Mouse (Mus musculus): ENCODE results near the gene Txk. TPM values are rescaled to one million over a fixed set of nuclear protein-coding genes. Genes with fewer than 3 reads are reported as not detected.

The Txk gene
- polyA plus RNA-seq, 1 experiment from 2014 or later: 0.39 TPM

- H3K27me3 ChIP-seq (replicated peaks): no peaks in the 10 kb centered on the region
- no peaks in the 10 kb centered on the region for H3K9me3 ChIP-seq
- H3K4me3 ChIP-seq (replicated peaks): no peak overlapping the region
- no peak for ATAC-seq
- no peaks in the 10 kb centered on the region for H3K36me3 ChIP-seq
- no peak overlapping the region for H3K27ac ChIP-seq
- H3K9ac ChIP-seq: no peak overlapping the region
- 67% methylated on average over 4 of the region's 4 CpGs for WGBS
- H3K4me1 ChIP-seq (replicated peaks): no peaks in the 10 kb centered on the region
- no peak overlapping the region for H3K4me2 ChIP-seq (replicated peaks)
Measured at GRCm38 (mm10) chr5:72747384-72747783, 5.2 kb downstream of the Txk start.

- WGBS: 59% methylated on average over 4 of the region's 4 CpGs
Measured at GRCm38 (mm10) chr5:72746461-72746860, 6.1 kb downstream of the Txk start.

GRCm38 (mm10) chr5:72743103-72743502 is 9.5 kb downstream of the Txk start:
- Histone ChIP-seq H3K4me1 (replicated peaks) (no peaks in the 10 kb centered on the region), H3K27ac (no peak overlapping the region), H3K4me3 (replicated peaks) (no peak overlapping the region), H3K27me3 (replicated peaks) (no peaks in the 10 kb centered on the region), H3K36me3 (no peaks in the 10 kb centered on the region), H3K9me3 (no peaks in the 10 kb centered on the region), H3K9ac (no peak overlapping the region), H3K4me2 (replicated peaks) (no peak overlapping the region)
- WGBS: 91% methylated on average over 6 of the region's 6 CpGs
- ATAC-seq: no peak

More at GRCm38 (mm10) chr5:72746461-72746860, 6.1 kb downstream of the Txk start:
- H3K36me3 ChIP-seq: no peaks in the 10 kb centered on the region
- H3K27me3 ChIP-seq (replicated peaks): no peaks in the 10 kb centered on the region
- no peak overlapping the region for H3K4me3 ChIP-seq (replicated peaks)
- H3K27ac ChIP-seq: no peak overlapping the region
- no peak for ATAC-seq
- no peak overlapping the region for H3K9ac ChIP-seq
- no peak overlapping the region for H3K4me2 ChIP-seq (replicated peaks)
- H3K4me1 ChIP-seq (replicated peaks): no peaks in the 10 kb centered on the region
- H3K9me3 ChIP-seq: no peaks in the 10 kb centered on the region

- Histone ChIP-seq H3K4me3 (replicated peaks) (no peak overlapping the region), H3K4me1 (replicated peaks) (no peaks in the 10 kb centered on the region), H3K27me3 (replicated peaks) (no peaks in the 10 kb centered on the region), H3K9ac (no peak overlapping the region), H3K9me3 (no peaks in the 10 kb centered on the region), H3K36me3 (no peaks in the 10 kb centered on the region), H3K27ac (no peak overlapping the region), H3K4me2 (replicated peaks) (no peak overlapping the region)
- ATAC-seq: no peak
- 54% methylated on average over 7 of the region's 7 CpGs for WGBS
Measured at GRCm38 (mm10) chr5:72736868-72737267, 15.7 kb downstream of the Txk start.

GRCm38 (mm10) chr5:72736437-72736836 is 16.1 kb downstream of the Txk start:
- no peak overlapping the region for H3K4me2 ChIP-seq (replicated peaks)
- H3K4me1 ChIP-seq (replicated peaks): no peaks in the 10 kb centered on the region
- H3K27ac ChIP-seq: no peak overlapping the region
- H3K27me3 ChIP-seq (replicated peaks): no peaks in the 10 kb centered on the region
- 61% methylated on average over 8 of the region's 8 CpGs for WGBS
- ATAC-seq: no peak
- H3K9me3 ChIP-seq: no peaks in the 10 kb centered on the region
- H3K9ac ChIP-seq: no peak overlapping the region
- no peaks in the 10 kb centered on the region for H3K36me3 ChIP-seq
- H3K4me3 ChIP-seq (replicated peaks): no peak overlapping the region

- no peak for ATAC-seq
- no peak overlapping the region for H3K4me2 ChIP-seq (replicated peaks)
- H3K4me1 ChIP-seq (replicated peaks): no peaks in the 10 kb centered on the region
- H3K9me3 ChIP-seq: no peaks in the 10 kb centered on the region
- 81% methylated on average over 7 of the region's 7 CpGs for WGBS
- H3K9ac ChIP-seq: no peak overlapping the region
- H3K4me3 ChIP-seq (replicated peaks): no peak overlapping the region
- H3K27me3 ChIP-seq (replicated peaks): no peaks in the 10 kb centered on the region
- H3K36me3 ChIP-seq: no peaks in the 10 kb centered on the region
- no peak overlapping the region for H3K27ac ChIP-seq
Measured at GRCm38 (mm10) chr5:72735763-72736162, 16.8 kb downstream of the Txk start.

- Histone ChIP-seq H3K9ac (no peak overlapping the region), H3K27ac (no peak overlapping the region), H3K4me2 (replicated peaks) (no peak overlapping the region), H3K27me3 (replicated peaks) (no peaks in the 10 kb centered on the region), H3K36me3 (no peaks in the 10 kb centered on the region), H3K9me3 (no peaks in the 10 kb centered on the region), H3K4me1 (replicated peaks) (no peaks in the 10 kb centered on the region), H3K4me3 (replicated peaks) (no peak overlapping the region)
- no peak for ATAC-seq
- 80% methylated on average over 1 of the region's 1 CpGs for WGBS
Measured at GRCm38 (mm10) chr5:72732885-72733284, 19.7 kb downstream of the Txk start.

GRCm38 (mm10) chr5:72725404-72725803 is 27.2 kb downstream of the Txk start:
- Histone ChIP-seq H3K9me3 (no peaks in the 10 kb centered on the region), H3K4me3 (replicated peaks) (no peak overlapping the region), H3K27me3 (replicated peaks) (no peaks in the 10 kb centered on the region), H3K4me2 (replicated peaks) (no peak overlapping the region), H3K9ac (no peak overlapping the region), H3K36me3 (no peaks in the 10 kb centered on the region), H3K27ac (no peak overlapping the region), H3K4me1 (replicated peaks) (no peaks in the 10 kb centered on the region)
- ATAC-seq: no peak
- 83% methylated on average over 3 of the region's 3 CpGs for WGBS

- WGBS: 83% methylated on average over 2 of the region's 2 CpGs
- Histone ChIP-seq H3K27me3 (replicated peaks) (no peaks in the 10 kb centered on the region), H3K4me1 (replicated peaks) (no peaks in the 10 kb centered on the region), H3K27ac (no peak overlapping the region), H3K4me2 (replicated peaks) (no peak overlapping the region), H3K9ac (no peak overlapping the region), H3K36me3 (no peaks in the 10 kb centered on the region), H3K9me3 (no peaks in the 10 kb centered on the region), H3K4me3 (replicated peaks) (no peak overlapping the region)
- ATAC-seq: no peak
Measured at GRCm38 (mm10) chr5:72723429-72723828, 29.1 kb downstream of the Txk start.

- H3K27me3 ChIP-seq (replicated peaks): no peaks in the 10 kb centered on the region
- no peaks in the 10 kb centered on the region for H3K9me3 ChIP-seq
- no peak overlapping the region for H3K4me3 ChIP-seq (replicated peaks)
- H3K9ac ChIP-seq: no peak overlapping the region
- H3K36me3 ChIP-seq: no peaks in the 10 kb centered on the region
- H3K4me1 ChIP-seq (replicated peaks): no peaks in the 10 kb centered on the region
- ATAC-seq: no peak
- 62% methylated on average over 7 of the region's 7 CpGs for WGBS
- H3K4me2 ChIP-seq (replicated peaks): no peak overlapping the region
- H3K27ac ChIP-seq: no peak overlapping the region
Measured at GRCm38 (mm10) chr5:72720587-72720986, 32.0 kb downstream of the Txk start.

GRCm38 (mm10) chr5:72710572-72711278 is 41.9 kb downstream of the Txk start:
- ATAC-seq: peak; percentile 65
- 21% methylated on average over 4 of the region's 4 CpGs for WGBS

GRCm38 (mm10) chr5:72709976-72710375 is 42.6 kb downstream of the Txk start:
- Histone ChIP-seq H3K4me2 (replicated peaks) (no peak overlapping the region), H3K4me3 (replicated peaks) (no peak overlapping the region), H3K4me1 (replicated peaks) (no peaks in the 10 kb centered on the region), H3K27ac (no peak overlapping the region), H3K9me3 (no peaks in the 10 kb centered on the region), H3K9ac (no peak overlapping the region), H3K36me3 (no peaks in the 10 kb centered on the region), H3K27me3 (replicated peaks) (no peaks in the 10 kb centered on the region)
- 77% methylated on average over 9 of the region's 9 CpGs for WGBS
- peak; percentile 96 for ATAC-seq

More at GRCm38 (mm10) chr5:72710572-72711278, 41.9 kb downstream of the Txk start:
- H3K27ac ChIP-seq: no peak overlapping the region
- H3K9ac ChIP-seq: no peak overlapping the region
- no peaks in the 10 kb centered on the region for H3K27me3 ChIP-seq (replicated peaks)
- no peak overlapping the region for H3K4me3 ChIP-seq (replicated peaks)
- no peak overlapping the region for H3K4me2 ChIP-seq (replicated peaks)
- no peaks in the 10 kb centered on the region for H3K36me3 ChIP-seq
- H3K4me1 ChIP-seq (replicated peaks): no peaks in the 10 kb centered on the region
- no peaks in the 10 kb centered on the region for H3K9me3 ChIP-seq

- whole genome bisulfite sequencing: 68% methylated on average over 13 of the region's 13 CpGs
Measured at GRCm38 (mm10) chr5:72709451-72709850, 43.1 kb downstream of the Txk start.

More at GRCm38 (mm10) chr5:72709451-72709850, 43.1 kb downstream of the Txk start:
- H3K27me3 ChIP-seq (replicated peaks): no peaks in the 10 kb centered on the region
- no peak overlapping the region for H3K4me2 ChIP-seq (replicated peaks)
- ATAC-seq: no peak; the same call in none of the 2 replicates
- no peak overlapping the region for H3K9ac ChIP-seq
- H3K9me3 ChIP-seq: no peaks in the 10 kb centered on the region
- H3K36me3 ChIP-seq: no peaks in the 10 kb centered on the region
- no peak overlapping the region for H3K4me3 ChIP-seq (replicated peaks)
- no peaks in the 10 kb centered on the region for H3K4me1 ChIP-seq (replicated peaks)
- H3K27ac ChIP-seq: no peak overlapping the region
